Mouse (Mus musculus) cerebellum, adult 2 months (tissue): ENCODE data around the gene Prg4. TPM values are rescaled to one million over a fixed set of nuclear protein-coding genes. Genes with fewer than 3 reads are reported as not detected.

Experiments used
- DNase-seq, 2 experiments: peaks; one replicate each; pipeline ENCODE4 v3.0.0; 2021
- H3K27ac ChIP-seq: fragments of 200-500 bp; 2 replicates; pipeline ENCODE4 v1.5.1; 2012; ENCODE audit warnings: low read length, control low read depth, inconsistent platforms; ENCODE audit not compliant: insufficient read depth
- H3K27me3 ChIP-seq: fragments of 200-500 bp; 2 replicates; pipeline ENCODE4 v1.6.1; 2012; ENCODE audit warnings: inconsistent platforms, mild to moderate bottlenecking, low read length, moderate library complexity; ENCODE audit not compliant: control insufficient read depth, insufficient read depth
- H3K4me1 ChIP-seq: fragments of 200-500 bp; 2 replicates; pipeline ENCODE4 v1.6.1; 2011; ENCODE audit warnings: low read length; ENCODE audit not compliant: control insufficient read depth, insufficient read depth
- H3K4me3 ChIP-seq: fragments of 200-500 bp; replicated peaks from 2 replicates; pipeline ENCODE3; 2011; ENCODE audit warnings: mild to moderate bottlenecking, low read depth, low read length, control low read depth; ENCODE audit not compliant: insufficient read depth
- CTCF ChIP-seq: fragments of 200-500 bp; IDR thresholded peaks from 2 replicates; pipeline ENCODE4 v1.5.1; 2011; ENCODE audit warnings: low read depth, mild to moderate bottlenecking, control low read depth, low read length, moderate library complexity, borderline replicate concordance; ENCODE audit not compliant: insufficient read depth
- POLR2A ChIP-seq: fragments of 200-500 bp; IDR thresholded peaks from 2 replicates; pipeline ENCODE4 v1.6.1; 2011; ENCODE audit warnings: low read length, control low read depth, borderline replicate concordance; ENCODE audit not compliant: insufficient read depth
- WGBS: fragments of 180-500 bp; shearing (Covaris S2); methylation state at CpG from one replicate; pipeline ENCODE4 v1.1.7; 2018; 5-methylcytosine and 5-hydroxymethylcytosine counted together
- polyA plus RNA-seq: library from polyadenylated mRNA; depleted of rRNA; stranded (reverse); fragments of >200 nt; gene quantifications from 2 replicates; pipeline ENCODE4 v1.2.3, GENCODE M21; 2012

The Prg4 gene
- polyA plus RNA-seq, 1 experiment = 0.67 TPM

DNA sequence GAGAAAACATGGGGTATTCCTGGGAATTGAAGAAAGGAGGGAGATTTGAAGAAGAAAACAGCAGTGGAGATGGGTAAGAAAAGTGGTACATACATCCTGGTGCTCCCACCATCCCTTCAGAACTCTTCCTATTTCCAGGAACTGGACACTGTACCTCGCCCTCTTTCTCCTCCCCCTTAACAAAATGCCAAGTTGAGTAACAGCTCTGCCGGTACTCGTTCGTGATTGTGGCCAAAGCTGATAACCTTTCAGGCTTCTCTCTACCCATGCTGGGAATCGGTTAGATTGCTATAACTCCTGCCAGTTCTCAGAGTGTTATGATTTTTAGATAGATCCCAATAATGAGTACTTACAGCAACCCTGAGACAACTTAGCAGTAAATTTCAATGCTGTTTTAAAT lies 7.0 kb downstream of the Prg4 start:
- no peak overlapping the region for H3K4me3 ChIP-seq
- no peak for DNase-seq
- H3K27ac ChIP-seq = no peak overlapping the region
- TF ChIP-seq POLR2A = no peak
- TF ChIP-seq CTCF = no peak
- no peaks in the 10 kb centered on the region for H3K4me1 ChIP-seq
- no peaks in the 10 kb centered on the region for H3K27me3 ChIP-seq
- 86% methylated on average over 5 of the region's 5 CpGs for WGBS

DNA sequence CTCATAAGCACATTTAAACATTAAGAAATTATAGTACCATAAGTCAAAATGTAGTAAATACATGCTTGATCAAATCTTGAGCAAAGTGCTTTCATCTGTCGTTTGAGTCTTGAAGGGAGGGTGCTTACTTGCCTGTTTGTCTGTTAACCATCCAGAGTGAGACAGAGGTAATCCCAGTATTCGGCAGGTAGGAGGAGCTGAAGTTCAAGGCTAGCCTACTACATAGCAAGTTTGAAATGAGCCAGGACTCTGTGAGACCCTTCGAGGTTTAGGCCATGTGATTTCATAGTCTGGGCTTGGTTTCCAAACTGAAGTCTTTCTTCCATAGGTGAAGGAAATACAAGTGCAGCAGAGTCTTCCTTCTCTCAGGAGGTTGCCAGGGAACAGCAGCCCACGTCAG lies 24.2 kb downstream of the Prg4 start:
- H3K27me3 ChIP-seq = no peaks in the 10 kb centered on the region
- no peaks in the 10 kb centered on the region for H3K4me1 ChIP-seq
- H3K27ac ChIP-seq = no peak overlapping the region
- DNase-seq = no peak
- no peak for TF ChIP-seq CTCF
- TF ChIP-seq POLR2A = no peak
- no peak overlapping the region for H3K4me3 ChIP-seq
- 76% methylated on average over 4 of the region's 4 CpGs for WGBS

DNA sequence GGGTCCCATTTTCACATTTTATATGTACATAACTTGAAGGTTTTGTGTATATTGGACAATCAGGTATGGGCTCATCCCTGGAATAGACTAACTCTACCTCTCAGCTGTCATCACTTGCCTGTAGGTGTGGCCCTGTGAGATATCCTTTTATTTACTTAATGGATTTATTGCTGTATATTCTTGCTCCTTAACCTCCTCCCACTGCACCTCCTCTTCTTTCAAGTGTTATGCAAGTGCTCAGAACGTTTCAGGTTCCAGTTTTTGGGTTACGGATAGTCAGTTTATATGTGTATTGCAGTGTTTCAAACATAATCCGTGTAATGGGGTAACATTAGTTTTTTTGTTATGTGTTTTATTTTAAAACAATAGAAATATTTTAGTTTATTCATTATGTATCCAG lies 27.3 kb downstream of the Prg4 start:
- 91% methylated on average over 3 of the region's 3 CpGs for WGBS
- H3K27me3 ChIP-seq = no peaks in the 10 kb centered on the region
- TF ChIP-seq POLR2A = no peak
- TF ChIP-seq CTCF = no peak
- no peak overlapping the region for H3K4me3 ChIP-seq
- no peak overlapping the region for H3K27ac ChIP-seq
- no peaks in the 10 kb centered on the region for H3K4me1 ChIP-seq
- no peak for DNase-seq

DNA sequence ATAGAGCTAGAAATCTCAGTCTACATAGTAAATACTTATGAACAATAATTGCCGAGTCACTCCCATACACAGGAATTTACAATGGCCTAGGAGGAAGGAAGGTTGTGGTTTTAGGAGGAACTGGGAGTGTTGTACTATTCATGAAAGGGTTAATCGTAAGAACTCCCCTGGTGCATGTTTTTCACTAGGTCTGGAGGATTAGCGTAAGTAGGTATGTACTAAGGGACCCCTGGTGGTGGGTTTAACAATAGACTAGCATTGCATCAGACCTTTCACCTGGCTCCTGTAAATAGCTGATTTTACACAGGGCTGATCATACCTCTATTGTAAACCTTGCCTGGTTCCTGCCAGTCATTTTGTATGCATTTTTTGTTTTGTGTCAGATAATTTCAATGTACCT lies 39.7 kb downstream of the Prg4 start:
- WGBS = 76% methylated on average over 3 of the region's 3 CpGs
- Histone ChIP-seq H3K4me1 (no peaks in the 10 kb centered on the region), H3K4me3 (no peak overlapping the region), H3K27ac (no peak overlapping the region), H3K27me3 (no peaks in the 10 kb centered on the region)
- no peak for TF ChIP-seq CTCF
- TF ChIP-seq POLR2A = no peak
- DNase-seq = no peak

DNA sequence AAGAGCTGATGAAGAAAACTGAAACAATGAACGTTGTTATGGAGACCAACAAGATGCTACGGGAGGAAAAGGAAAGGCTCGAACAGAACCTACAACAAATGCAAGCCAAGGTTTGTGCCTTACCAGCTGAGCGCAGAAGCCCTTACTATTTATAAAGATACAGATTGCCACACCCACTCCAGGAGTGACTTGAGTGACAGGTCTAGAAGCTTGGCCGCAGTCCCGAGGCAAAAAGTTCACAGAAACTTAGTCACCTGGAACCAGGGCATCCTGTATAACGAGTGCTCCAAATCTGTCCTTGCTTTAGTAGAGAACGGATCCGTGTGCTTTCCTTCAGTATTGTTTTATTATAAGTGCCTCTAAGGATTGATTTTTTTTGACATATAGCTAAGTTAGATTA lies 40.3 kb downstream of the Prg4 start:
- DNase-seq = no peak
- WGBS = 86% methylated on average over 9 of the region's 9 CpGs
- TF ChIP-seq POLR2A (no peak), CTCF (no peak)
- H3K27me3 ChIP-seq = no peaks in the 10 kb centered on the region
- no peak overlapping the region for H3K27ac ChIP-seq
- no peaks in the 10 kb centered on the region for H3K4me1 ChIP-seq
- H3K4me3 ChIP-seq = no peak overlapping the region

DNA sequence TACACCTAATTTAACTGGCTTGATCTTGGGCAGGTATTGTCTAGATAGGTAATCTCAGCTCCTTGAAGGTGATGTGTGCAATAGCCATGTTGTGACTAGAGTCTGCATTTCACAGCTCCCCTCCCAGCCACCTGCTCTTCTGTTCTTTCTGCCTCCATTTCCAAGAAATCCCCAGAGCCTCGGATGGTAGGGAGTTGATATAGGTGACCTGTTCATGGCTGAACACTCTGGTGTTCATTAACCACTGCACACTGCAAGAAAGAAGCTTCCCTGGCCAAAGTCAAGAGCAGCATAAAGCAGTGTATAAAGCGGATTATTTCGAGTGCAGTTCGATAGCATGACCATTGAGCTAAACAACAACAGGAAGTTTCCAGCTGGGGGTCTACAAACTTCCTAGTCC lies 47.5 kb downstream of the Prg4 start:
- H3K4me3 ChIP-seq = no peak overlapping the region
- no peak for DNase-seq
- 89% methylated on average over 4 of the region's 4 CpGs for WGBS
- no peaks in the 10 kb centered on the region for H3K27me3 ChIP-seq
- TF ChIP-seq POLR2A = no peak
- TF ChIP-seq CTCF = no peak
- H3K27ac ChIP-seq = no peak overlapping the region
- no peaks in the 10 kb centered on the region for H3K4me1 ChIP-seq

DNA sequence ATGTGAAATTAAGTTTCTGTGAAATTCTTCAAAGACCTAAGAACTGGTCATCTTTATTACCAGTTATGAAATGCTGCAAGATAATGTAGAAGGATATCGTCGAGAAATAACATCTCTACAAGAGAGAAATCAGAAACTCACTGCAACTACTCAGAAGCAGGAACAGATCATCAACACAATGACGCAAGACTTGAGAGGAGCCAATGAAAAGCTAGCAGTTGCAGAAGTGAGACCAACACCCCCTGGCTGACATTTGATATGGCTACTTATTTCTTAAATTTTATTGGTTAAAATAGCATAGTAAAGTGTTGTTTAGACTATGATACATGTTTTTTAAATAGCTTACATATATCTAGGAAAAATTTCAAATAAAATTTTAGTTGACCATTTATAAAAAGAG lies 50.0 kb downstream of the Prg4 start:
- TF ChIP-seq CTCF = no peak
- no peak for TF ChIP-seq POLR2A
- no peaks in the 10 kb centered on the region for H3K4me1 ChIP-seq
- H3K27me3 ChIP-seq = no peaks in the 10 kb centered on the region
- no peak overlapping the region for H3K27ac ChIP-seq
- no peak overlapping the region for H3K4me3 ChIP-seq
- 91% methylated on average over 3 of the region's 3 CpGs for WGBS
- DNase-seq = no peak

DNA sequence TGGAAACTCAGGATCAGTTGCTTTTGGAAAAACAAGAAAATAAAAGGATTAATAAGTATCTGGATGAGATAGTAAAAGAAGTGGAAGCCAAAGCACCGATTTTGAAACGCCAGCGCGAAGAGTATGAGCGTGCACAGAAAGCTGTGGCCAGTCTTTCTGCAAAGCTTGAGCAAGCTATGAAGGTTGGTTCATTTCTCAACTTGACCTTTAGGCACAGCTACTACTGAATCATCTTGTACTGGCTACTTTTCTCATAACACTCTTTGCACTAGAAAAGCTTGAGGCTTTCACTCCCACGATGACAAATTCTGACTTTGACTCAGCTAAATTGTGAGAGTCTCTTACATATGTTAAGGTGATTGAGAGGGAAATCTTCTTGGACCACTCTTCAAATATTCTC lies 56.0 kb downstream of the Prg4 start:
- no peak for DNase-seq

DNA sequence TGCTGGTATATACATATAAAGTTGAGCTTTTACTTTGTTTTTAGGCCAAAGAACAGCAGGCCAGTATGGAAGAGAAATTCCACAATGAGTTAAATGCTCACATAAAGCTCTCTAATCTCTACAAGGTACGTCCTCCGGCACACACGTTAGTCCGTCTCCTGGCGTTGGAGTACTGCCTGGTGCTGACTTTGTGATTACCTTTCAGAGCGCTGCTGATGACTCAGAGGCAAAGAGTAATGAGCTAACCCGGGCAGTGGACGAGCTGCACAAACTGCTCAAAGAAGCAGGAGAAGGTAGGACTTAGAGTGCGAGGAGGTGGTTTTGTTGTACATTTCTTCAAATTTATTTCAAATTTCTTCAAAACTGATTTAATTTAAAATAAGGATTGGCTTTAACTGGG lies 58.7 kb downstream of the Prg4 start:
- 92% methylated on average over 9 of the region's 9 CpGs for WGBS
- no peaks in the 10 kb centered on the region for H3K4me1 ChIP-seq
- no peak for TF ChIP-seq POLR2A
- no peak for TF ChIP-seq CTCF

More for the DNA sequence above, 56.0 kb downstream of the Prg4 start:
- no peak for TF ChIP-seq CTCF
- TF ChIP-seq POLR2A = no peak
- H3K4me3 ChIP-seq = no peak overlapping the region
- no peaks in the 10 kb centered on the region for H3K27me3 ChIP-seq
- no peaks in the 10 kb centered on the region for H3K4me1 ChIP-seq
- no peak overlapping the region for H3K27ac ChIP-seq
- WGBS = 96% methylated on average over 6 of the region's 6 CpGs

More for the DNA sequence above, 58.7 kb downstream of the Prg4 start:
- H3K27ac ChIP-seq = no peak overlapping the region
- DNase-seq = no peak
- no peaks in the 10 kb centered on the region for H3K27me3 ChIP-seq
- no peak overlapping the region for H3K4me3 ChIP-seq
